Mouse (Mus musculus) C2C12 (cell line): Measurements from ENCODE around the gene Ncoa6. TPM values are rescaled to one million over a fixed set of nuclear protein-coding genes. Genes with fewer than 3 reads are reported as not detected.

Experiments used
- H3K27me3 ChIP-seq: one replicate; pipeline ENCODE4 v1.6.1; 2011; ENCODE audit not compliant: control insufficient read depth, insufficient read depth, insufficient read length
- H3K36me3 ChIP-seq: one replicate; pipeline ENCODE4 v1.6.1; 2011; ENCODE audit not compliant: control insufficient read depth, insufficient read depth
- H3K4me3 ChIP-seq: one replicate; pipeline ENCODE4 v1.5.1; 2011; ENCODE audit warnings: mild to moderate bottlenecking, control low read depth; ENCODE audit not compliant: poor library complexity, insufficient read depth, severe bottlenecking
- H3K79me2 ChIP-seq: one replicate; pipeline ENCODE4 v1.6.1; 2011; ENCODE audit not compliant: control insufficient read depth, insufficient read depth
- H3K79me3 ChIP-seq: one replicate; pipeline ENCODE4 v1.6.1; 2011; ENCODE audit warnings: low read depth, control low read depth
- H3ac ChIP-seq: one replicate; pipeline ENCODE3; 2011; ENCODE audit warnings: low read depth; ENCODE audit not compliant: control insufficient read depth, insufficient read length
- CEBPB ChIP-seq: IDR thresholded peaks from one replicate; pipeline ENCODE4 v1.6.1; 2011; ENCODE audit warnings: low read depth, mild to moderate bottlenecking, control low read depth, moderate library complexity
- CTCF ChIP-seq: IDR thresholded peaks from one replicate; pipeline ENCODE4 v1.5.1; 2011; ENCODE audit not compliant: control insufficient read depth, insufficient read depth, insufficient read length
- FOSL1 ChIP-seq: IDR thresholded peaks from one replicate; pipeline ENCODE4 v1.8.0; 2011; ENCODE audit warnings: mild to moderate bottlenecking, low read length; ENCODE audit not compliant: poor library complexity, insufficient read depth, severe bottlenecking
- MAX ChIP-seq: IDR thresholded peaks from one replicate; pipeline ENCODE4 v1.6.1; 2011; ENCODE audit warnings: mild to moderate bottlenecking, control low read depth
- MYOD1 ChIP-seq: IDR thresholded peaks from one replicate; pipeline ENCODE4 v1.6.1; 2011; ENCODE audit warnings: low read depth; ENCODE audit not compliant: control insufficient read depth, insufficient read length
- MYOG ChIP-seq: IDR thresholded peaks from one replicate; pipeline ENCODE4 v1.6.1; 2011; ENCODE audit not compliant: control insufficient read depth, insufficient read length; ENCODE audit errors: extremely low read depth
- USF1 ChIP-seq: IDR thresholded peaks from one replicate; pipeline ENCODE4 v1.6.1; 2011; ENCODE audit warnings: low read depth, mild to moderate bottlenecking, control low read depth, moderate library complexity
- microRNA-seq: library from miRNA; unstranded; fragments of <30 nt; microRNA quantifications from one replicate; pipeline ENCODE4, GENCODE M21; 2019; ENCODE audit warnings: borderline microRNAs expressed
- polyA plus RNA-seq: library from polyadenylated mRNA; unstranded; fragments of >200 nt; fragmentation: generic; extraction: Trizol; gene quantifications from one replicate; pipeline ENCODE4 v1.2.1, GENCODE M21; 2012; ENCODE audit warnings: missing spikeins

Ncoa6 gene
- polyA plus RNA-seq, 1 experiment, result 9.4 TPM

DNA sequence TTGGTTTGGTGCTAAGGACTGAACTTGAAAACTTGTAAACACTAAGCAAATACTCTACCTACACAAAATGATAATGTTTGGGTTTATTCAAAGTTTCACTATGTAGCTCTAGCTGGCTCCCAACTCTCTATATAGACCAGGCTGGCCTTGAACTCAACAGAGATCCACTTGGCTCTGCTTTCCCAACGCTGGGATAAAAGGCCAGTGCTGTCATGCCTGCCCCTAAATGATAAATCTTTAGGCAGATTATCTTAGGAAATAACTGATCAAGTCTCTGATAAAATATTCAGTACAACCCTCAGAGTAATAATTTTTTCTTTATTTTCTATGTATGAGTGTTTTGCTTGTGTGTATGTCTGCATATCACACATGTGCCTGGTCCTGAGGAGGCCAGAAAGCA is 127.0 kb downstream of the Ncoa6 start:
- no peak overlapping the region for H3ac ChIP-seq
- peaks cover 10% of the 10 kb centered on the region for H3K79me2 ChIP-seq
- TF ChIP-seq MYOG, result no peak
- no peak for TF ChIP-seq CTCF
- TF ChIP-seq MYOD1, result no peak
- no peak for TF ChIP-seq MAX
- no peak for TF ChIP-seq USF1
- no peak for TF ChIP-seq CEBPB
- no peak for TF ChIP-seq FOSL1
- no peaks in the 10 kb centered on the region for H3K27me3 ChIP-seq
- no peaks in the 10 kb centered on the region for H3K36me3 ChIP-seq
- peaks cover 4% of the 10 kb centered on the region for H3K79me3 ChIP-seq
- H3K4me3 ChIP-seq, result no peak overlapping the region

Small RNA genes within 50 kb of the gene (microRNA-seq; reads per million reads assigned to microRNA genes)
- not detected for gene Mir695

Other genes starting within 250 kb of the Ncoa6 start
- 350 TPM for gene Dynlrb1, start 237.4 kb downstream of the Ncoa6 start, polyA plus RNA-seq
- 63.1 TPM for gene Map1lc3a, start 197.6 kb downstream of the Ncoa6 start, polyA plus RNA-seq
- 30.7 TPM for gene Pigu, start 116.5 kb downstream of the Ncoa6 start, polyA plus RNA-seq
- 13.8 TPM for gene Trp53inp2, start 92.8 kb downstream of the Ncoa6 start, polyA plus RNA-seq
- 3.1 TPM for gene Acss2, start 44.1 kb upstream of the Ncoa6 start, polyA plus RNA-seq
- gene Ggt7, start 44.3 kb upstream of the Ncoa6 start, polyA plus RNA-seq, result 2.6 TPM
- 39.4 TPM for gene Gss, start 118.9 kb upstream of the Ncoa6 start, polyA plus RNA-seq
- gene Myh7b, start 137.3 kb upstream of the Ncoa6 start, polyA plus RNA-seq, result 0.09 TPM
- 70.5 TPM for gene Trpc4ap, start 218.5 kb upstream of the Ncoa6 start, polyA plus RNA-seq